Mouse (Mus musculus): ENCODE results near the gene Apba2. TPM values are rescaled to one million over a fixed set of nuclear protein-coding genes. Genes with fewer than 3 reads are reported as not detected.

Gene Apba2
- polyA plus RNA-seq, 1 experiment = 0.48 TPM

- Histone ChIP-seq H3K4me3 (ENCODE audit: insufficient read depth, low read depth, low read length) (no peak overlapping the region), H3K27ac (ENCODE audit: insufficient read depth, low read depth, low read length) (no peak overlapping the region), H3K36me3 (ENCODE audit: control insufficient read depth, insufficient read depth, low read length) (no peaks in the 10 kb centered on the region), H3K27me3 (replicated peaks; ENCODE audit: control insufficient read depth, insufficient read depth, low read length) (no peaks in the 10 kb centered on the region), H3K4me1 (ENCODE audit: control insufficient read depth, insufficient read depth, low read length) (no peaks in the 10 kb centered on the region)
- 35% methylated on average over 8 of the region's 8 CpGs for WGBS
- TF ChIP-seq CTCF (conservative IDR thresholded peaks at IDR 0.05; ENCODE audit: insufficient read depth, insufficient read length, low read depth, low read length) (peak; percentile 91), POLR2A (IDR thresholded peaks at IDR 0.05; ENCODE audit: low read depth, low read length) (no peak)
- peak; percentile 54 for DNase-seq
Measured at GRCm38 (mm10) chr7:64741333-64742307, 240.1 kb downstream of the Apba2 start.

GRCm38 (mm10) chr7:64743610-64744009 is 242.1 kb downstream of the Apba2 start:
- H3K36me3 ChIP-seq (ENCODE audit: control insufficient read depth, insufficient read depth, low read length) = no peaks in the 10 kb centered on the region
- no peaks in the 10 kb centered on the region for H3K4me1 ChIP-seq (ENCODE audit: control insufficient read depth, insufficient read depth, low read length)
- no peaks in the 10 kb centered on the region for H3K27me3 ChIP-seq (replicated peaks; ENCODE audit: control insufficient read depth, insufficient read depth, low read length)
- no peak for DNase-seq
- TF ChIP-seq POLR2A (IDR thresholded peaks at IDR 0.05; ENCODE audit: low read depth, low read length) (no peak), CTCF (conservative IDR thresholded peaks at IDR 0.05; ENCODE audit: insufficient read depth, insufficient read length, low read depth, low read length) (no peak)
- no peak overlapping the region for H3K27ac ChIP-seq (ENCODE audit: insufficient read depth, low read depth, low read length)
- WGBS = 82% methylated on average over 7 of the region's 7 CpGs
- H3K4me3 ChIP-seq (ENCODE audit: insufficient read depth, low read depth, low read length) = no peak overlapping the region

- H3K4me3 ChIP-seq (ENCODE audit: insufficient read depth, low read depth, low read length) = no peak overlapping the region
- 27% methylated on average over 5 of the region's 5 CpGs for WGBS
- no peaks in the 10 kb centered on the region for H3K4me1 ChIP-seq (ENCODE audit: control insufficient read depth, insufficient read depth, low read length)
- TF ChIP-seq POLR2A (IDR thresholded peaks at IDR 0.05; ENCODE audit: low read depth, low read length) = no peak
- peak; percentile 89 for TF ChIP-seq CTCF (conservative IDR thresholded peaks at IDR 0.05; ENCODE audit: insufficient read depth, insufficient read length, low read depth, low read length)
- peak; percentile 38 for DNase-seq
- no peaks in the 10 kb centered on the region for H3K36me3 ChIP-seq (ENCODE audit: control insufficient read depth, insufficient read depth, low read length)
- H3K27ac ChIP-seq (ENCODE audit: insufficient read depth, low read depth, low read length) = no peak overlapping the region
- no peaks in the 10 kb centered on the region for H3K27me3 ChIP-seq (replicated peaks; ENCODE audit: control insufficient read depth, insufficient read depth, low read length)
Measured at GRCm38 (mm10) chr7:64751465-64751864, 250.0 kb downstream of the Apba2 start.

- DNase-seq = no peak
- WGBS = 81% methylated on average over 7 of the region's 7 CpGs
- H3K27ac ChIP-seq (ENCODE audit: insufficient read depth, low read depth, low read length) = no peak overlapping the region
Measured at GRCm38 (mm10) chr7:64752133-64752532, 250.6 kb downstream of the Apba2 start.

GRCm38 (mm10) chr7:64753678-64754077 is 252.2 kb downstream of the Apba2 start:
- Histone ChIP-seq H3K27me3 (replicated peaks; ENCODE audit: control insufficient read depth, insufficient read depth, low read length) (no peaks in the 10 kb centered on the region), H3K36me3 (ENCODE audit: control insufficient read depth, insufficient read depth, low read length) (no peaks in the 10 kb centered on the region), H3K27ac (ENCODE audit: insufficient read depth, low read depth, low read length) (no peak overlapping the region), H3K4me1 (ENCODE audit: control insufficient read depth, insufficient read depth, low read length) (no peaks in the 10 kb centered on the region), H3K4me3 (ENCODE audit: insufficient read depth, low read depth, low read length) (no peak overlapping the region)
- peak; percentile 12 for DNase-seq
- TF ChIP-seq CTCF (conservative IDR thresholded peaks at IDR 0.05; ENCODE audit: insufficient read depth, insufficient read length, low read depth, low read length) (no peak), POLR2A (IDR thresholded peaks at IDR 0.05; ENCODE audit: low read depth, low read length) (no peak)
- 25% methylated on average over 6 of the region's 6 CpGs for WGBS

More at GRCm38 (mm10) chr7:64752133-64752532, 250.6 kb downstream of the Apba2 start:
- H3K27me3 ChIP-seq (replicated peaks; ENCODE audit: control insufficient read depth, insufficient read depth, low read length) = no peaks in the 10 kb centered on the region
- H3K4me3 ChIP-seq (ENCODE audit: insufficient read depth, low read depth, low read length) = no peak overlapping the region
- TF ChIP-seq CTCF (conservative IDR thresholded peaks at IDR 0.05; ENCODE audit: insufficient read depth, insufficient read length, low read depth, low read length) = no peak
- TF ChIP-seq POLR2A (IDR thresholded peaks at IDR 0.05; ENCODE audit: low read depth, low read length) = no peak
- no peaks in the 10 kb centered on the region for H3K4me1 ChIP-seq (ENCODE audit: control insufficient read depth, insufficient read depth, low read length)
- no peaks in the 10 kb centered on the region for H3K36me3 ChIP-seq (ENCODE audit: control insufficient read depth, insufficient read depth, low read length)

GRCm38 (mm10) chr7:64754161-64754560 is 252.7 kb downstream of the Apba2 start:
- Histone ChIP-seq H3K36me3 (ENCODE audit: control insufficient read depth, insufficient read depth, low read length) (no peaks in the 10 kb centered on the region), H3K27me3 (replicated peaks; ENCODE audit: control insufficient read depth, insufficient read depth, low read length) (no peaks in the 10 kb centered on the region), H3K4me3 (ENCODE audit: insufficient read depth, low read depth, low read length) (no peak overlapping the region), H3K27ac (ENCODE audit: insufficient read depth, low read depth, low read length) (no peak overlapping the region), H3K4me1 (ENCODE audit: control insufficient read depth, insufficient read depth, low read length) (no peaks in the 10 kb centered on the region)
- 21% methylated on average over 7 of the region's 7 CpGs for WGBS
- TF ChIP-seq CTCF (conservative IDR thresholded peaks at IDR 0.05; ENCODE audit: insufficient read depth, insufficient read length, low read depth, low read length) (no peak), POLR2A (IDR thresholded peaks at IDR 0.05; ENCODE audit: low read depth, low read length) (no peak)
- DNase-seq = peak; percentile 75

- Histone ChIP-seq H3K27me3 (replicated peaks; ENCODE audit: control insufficient read depth, insufficient read depth, low read length) (no peaks in the 10 kb centered on the region), H3K4me3 (ENCODE audit: insufficient read depth, low read depth, low read length) (no peak overlapping the region), H3K4me1 (ENCODE audit: control insufficient read depth, insufficient read depth, low read length) (no peaks in the 10 kb centered on the region)
Measured at GRCm38 (mm10) chr7:64755141-64755540, 253.6 kb downstream of the Apba2 start.

More at GRCm38 (mm10) chr7:64755141-64755540, 253.6 kb downstream of the Apba2 start:
- TF ChIP-seq CTCF (conservative IDR thresholded peaks at IDR 0.05; ENCODE audit: insufficient read depth, insufficient read length, low read depth, low read length) = no peak
- TF ChIP-seq POLR2A (IDR thresholded peaks at IDR 0.05; ENCODE audit: low read depth, low read length) = no peak
- Histone ChIP-seq H3K36me3 (ENCODE audit: control insufficient read depth, insufficient read depth, low read length) (no peaks in the 10 kb centered on the region), H3K27ac (ENCODE audit: insufficient read depth, low read depth, low read length) (no peak overlapping the region)
- no peak for DNase-seq
- 81% methylated on average over 7 of the region's 7 CpGs for WGBS

Measured in kidney, adult 2 months (tissue).